ENCODE assay signal across 8 mouse cellular contexts in the genomic region with DNA sequence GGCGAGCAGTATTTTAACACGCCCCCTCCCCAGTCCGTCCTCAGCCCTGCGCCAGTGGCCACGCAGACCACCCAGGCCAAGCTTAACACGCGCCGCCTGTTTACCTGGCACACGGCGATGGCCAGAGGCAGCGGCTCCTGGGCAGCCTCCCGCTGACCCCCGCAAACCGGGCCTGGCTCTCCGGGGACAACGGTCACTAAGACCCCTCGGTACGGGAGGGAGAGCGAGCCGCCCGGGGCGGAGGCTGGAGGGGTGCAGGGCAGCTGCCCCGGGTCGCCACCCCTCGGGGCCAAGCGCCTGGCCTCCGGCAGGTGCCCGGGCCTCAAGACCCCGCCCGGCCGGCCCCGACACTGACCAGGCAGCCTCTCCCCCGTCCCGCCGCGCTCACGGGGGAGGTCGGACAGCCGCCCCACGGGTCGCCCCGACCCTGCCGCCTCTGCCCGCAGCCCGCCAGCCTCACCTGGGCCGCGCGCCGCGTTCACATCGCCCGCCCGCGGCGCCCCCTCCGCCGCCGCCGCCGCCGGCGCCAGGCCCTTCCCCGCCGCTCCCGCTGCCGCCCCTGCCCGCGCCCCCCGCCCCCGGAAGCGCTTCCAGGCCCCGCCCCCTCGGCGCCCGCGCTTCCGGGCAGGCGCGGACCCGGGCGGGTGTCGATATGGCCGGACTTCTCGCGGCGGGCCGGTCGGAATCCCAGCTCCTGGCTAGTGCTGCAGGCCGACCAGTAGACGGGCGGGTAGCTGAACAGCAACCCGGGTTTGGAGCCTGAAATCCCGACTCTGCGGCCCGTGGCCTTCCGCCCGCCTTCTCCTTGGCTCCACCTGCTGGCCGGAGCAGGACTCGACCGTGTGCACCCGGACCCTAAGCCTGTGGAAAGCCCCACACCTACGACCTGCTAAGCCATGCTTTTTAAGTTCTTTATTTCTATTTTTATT. TPM values are rescaled to one million over a fixed set of nuclear protein-coding genes. Genes with fewer than 3 reads are reported as not detected.
DNase-seq lines count a peak whose midpoint lies in the region; ATAC-seq and TF ChIP-seq lines count a peak whose summit lies in the region.

A gene (minus strand): TSS at position 554 of the 929 bp plus-strand sequence.

- peak within 1 kb of the TSS; percentile 84 to 100 (median 99) for H3K4me3 ChIP-seq in CH12.LX (replicated peaks in 1 of 3; ENCODE audit: low read depth in 2 of 3, low read length in 2 of 3, poor library complexity in 1 of 3)
- peak within 1 kb of the TSS; percentile 99 for H3K4me3 ChIP-seq in embryonic facial prominence, embryonic 11.5 days (ENCODE audit: low read depth, low read length)
- H3K4me3 ChIP-seq in heart, embryonic 11.5 days (ENCODE audit: low read depth, low read length), result peak within 1 kb of the TSS; percentile 92
- peak within 1 kb of the TSS; percentile 99 for H3K4me3 ChIP-seq in kidney, embryonic 15.5 days (replicated peaks)
- H3K4me3 ChIP-seq in liver, embryonic 16.5 days (ENCODE audit: low read depth, low read length), result peak within 1 kb of the TSS; percentile 88
- H3K4me3 ChIP-seq in neural tube, embryonic 12.5 days, result peak within 1 kb of the TSS; percentile 100

- peak; percentile 63 for ATAC-seq in embryonic facial prominence, embryonic 11.5 days (replicated peaks; ENCODE audit: insufficient number of reproducible peaks, low FRiP score, low TSS enrichment, low read depth)
- peak; percentile 67 for ATAC-seq in heart, embryonic 11.5 days (replicated peaks; ENCODE audit: insufficient number of reproducible peaks, low FRiP score, low TSS enrichment)
- ATAC-seq in kidney, embryonic 15.5 days (replicated peaks; ENCODE audit: low FRiP score), result peak; percentile 74
- ATAC-seq in liver, embryonic 16.5 days (ENCODE audit: low read depth), result peak; percentile 70
- ATAC-seq in neural tube, embryonic 12.5 days (ENCODE audit: low FRiP score, low read depth), result peak; percentile 73

- TF ChIP-seq CTCF in CH12.LX (conservative IDR thresholded peaks at IDR 0.05 in 1 of 2, IDR thresholded peaks at IDR 0.05 in 1 of 2; ENCODE audit: low read depth in 2 of 2, low read length in 2 of 2), result peak; percentile 59 to 67

- no peak for TF ChIP-seq EP300 in CH12.LX (IDR thresholded peaks at IDR 0.05; ENCODE audit: low read length)

- DNase-seq in CH12.LX (ENCODE audit: extremely low read depth), result peak; percentile 56
- DNase-seq in adrenal gland, postnatal 25 days, result peak; percentile 75
- peak; percentile 79 for DNase-seq in embryonic facial prominence, embryonic 11.5 days (ENCODE audit: low spot score)
- DNase-seq in thymus, postnatal 10 days (ENCODE audit: low spot score in 2 of 2), result peak; percentile 52 to 74

- TF ChIP-seq RAD21 in CH12.LX (IDR thresholded peaks at IDR 0.05; ENCODE audit: low read depth, low read length), result no peak

- H3K4me2 ChIP-seq in CH12.LX (ENCODE audit: insufficient read depth, low read depth, poor library complexity, severe bottlenecking), result peak within 1 kb of the TSS; percentile 97
- H3K4me2 ChIP-seq in embryonic facial prominence, embryonic 11.5 days (ENCODE audit: low read depth, low read length), result peak within 1 kb of the TSS; percentile 87
- peak within 1 kb of the TSS; percentile 92 for H3K4me2 ChIP-seq in heart, embryonic 11.5 days
- peak within 1 kb of the TSS; percentile 89 for H3K4me2 ChIP-seq in kidney, embryonic 15.5 days
- H3K4me2 ChIP-seq in liver, embryonic 16.5 days (ENCODE audit: low read depth, low read length), result peak within 1 kb of the TSS; percentile 74
- H3K4me2 ChIP-seq in neural tube, embryonic 12.5 days (replicated peaks), result peak within 1 kb of the TSS; percentile 93

- WGBS in embryonic facial prominence, embryonic 11.5 days, result under 1% methylated on average over 57 of the region's 102 CpGs
- 1% methylated on average over 74 of the region's 102 CpGs for WGBS in heart, embryonic 11.5 days (ENCODE audit: insufficient replicate concordance)
- WGBS in kidney, embryonic 15.5 days, result under 1% methylated on average over 61 of the region's 102 CpGs
- WGBS in liver, embryonic 16.5 days (ENCODE audit: insufficient replicate concordance), result under 1% methylated on average over 68 of the region's 102 CpGs
- WGBS in neural tube, embryonic 12.5 days, result under 1% methylated on average over 99 of the region's 102 CpGs

- H3K36me3 ChIP-seq in CH12.LX (replicated peaks in 1 of 2; ENCODE audit: control insufficient read depth in 1 of 2, insufficient read depth in 1 of 2, low read length in 1 of 2), result peaks cover 5 to 25% of the 10 kb centered on the region in 2 experiments
- H3K36me3 ChIP-seq in embryonic facial prominence, embryonic 11.5 days (replicated peaks; ENCODE audit: control insufficient read depth, insufficient read depth, low read depth, low read length), result no peaks in the 10 kb centered on the region
- H3K36me3 ChIP-seq in heart, embryonic 11.5 days (ENCODE audit: control insufficient read depth, insufficient read depth, low read length), result no peaks in the 10 kb centered on the region
- H3K36me3 ChIP-seq in kidney, embryonic 15.5 days, result peaks cover 16% of the 10 kb centered on the region
- no peaks in the 10 kb centered on the region; the same call in 1 of the 2 replicates for H3K36me3 ChIP-seq in liver, embryonic 16.5 days (ENCODE audit: control insufficient read depth, insufficient read depth)
- 0 out of 2 replicates have a peak, but pooled peaks cover under 1% of the 10 kb centered on the region for H3K36me3 ChIP-seq in neural tube, embryonic 12.5 days

- dilution Hi-C loops in CH12.LX (cut with MboI; ENCODE audit: extremely low pct_ligation_motif_present, extremely low pct_unique_long_range_greater_than_20kb, low sequenced_read_pairs), result no loop called here

- H3K4me1 ChIP-seq in CH12.LX (ENCODE audit: control insufficient read depth in 1 of 2, insufficient read depth in 2 of 2), result peaks cover 3 to 37% of the 10 kb centered on the region in 2 experiments
- H3K4me1 ChIP-seq in embryonic facial prominence, embryonic 11.5 days (ENCODE audit: control insufficient read depth, insufficient read depth, low read length), result peaks cover 2% of the 10 kb centered on the region; the same call in 1 of the 2 replicates
- peaks cover 15% of the 10 kb centered on the region for H3K4me1 ChIP-seq in heart, embryonic 11.5 days (ENCODE audit: control insufficient read depth, insufficient read depth, low read length)
- H3K4me1 ChIP-seq in kidney, embryonic 15.5 days, result peaks cover 36% of the 10 kb centered on the region
- peaks cover 26% of the 10 kb centered on the region for H3K4me1 ChIP-seq in liver, embryonic 16.5 days (ENCODE audit: control insufficient read depth, low read depth, low read length)
- peaks cover 40% of the 10 kb centered on the region for H3K4me1 ChIP-seq in neural tube, embryonic 12.5 days

- peak; percentile 90 for TF ChIP-seq POLR2A in CH12.LX (IDR thresholded peaks at IDR 0.05; ENCODE audit: low read depth, low read length)

- H3K9ac ChIP-seq in CH12.LX (ENCODE audit: insufficient read depth, low read depth), result peak within 1 kb of the TSS; percentile 95
- peak within 1 kb of the TSS; percentile 92 for H3K9ac ChIP-seq in embryonic facial prominence, embryonic 11.5 days (replicated peaks; ENCODE audit: low read length)
- peak within 1 kb of the TSS; percentile 89 for H3K9ac ChIP-seq in heart, embryonic 11.5 days (ENCODE audit: low read depth, low read length)
- H3K9ac ChIP-seq in kidney, embryonic 15.5 days, result peak within 1 kb of the TSS; percentile 94
- peak within 1 kb of the TSS; percentile 85 for H3K9ac ChIP-seq in liver, embryonic 16.5 days (ENCODE audit: low read depth, low read length)
- peak within 1 kb of the TSS; percentile 97 for H3K9ac ChIP-seq in neural tube, embryonic 12.5 days

- H3K27ac ChIP-seq in CH12.LX (ENCODE audit: insufficient read depth, low read depth), result peak within 1 kb of the TSS; percentile 14; the same call in 1 of the 2 replicates
- H3K27ac ChIP-seq in embryonic facial prominence, embryonic 11.5 days (replicated peaks; ENCODE audit: low read depth, low read length), result peak within 1 kb of the TSS; percentile 56; the same call in 1 of the 2 replicates
- peak within 1 kb of the TSS; percentile 59 for H3K27ac ChIP-seq in heart, embryonic 11.5 days (ENCODE audit: low read depth, low read length)
- peak within 1 kb of the TSS; percentile 87 for H3K27ac ChIP-seq in kidney, embryonic 15.5 days
- H3K27ac ChIP-seq in liver, embryonic 16.5 days (ENCODE audit: low read length), result peak within 1 kb of the TSS; percentile 82
- no peak within 1 kb of the TSS for H3K27ac ChIP-seq in neural tube, embryonic 12.5 days

- H3K79me2 ChIP-seq in CH12.LX (replicated peaks; ENCODE audit: control insufficient read depth, extremely low read depth, insufficient read depth, poor library complexity, severe bottlenecking), result peaks cover 6% of the 10 kb centered on the region; the same call in 1 of the 2 replicates

- in situ Hi-C loops in CH12.LX (cut with MboI; ENCODE audit: low pct_ligation_motif_present, low pct_unique_long_range_greater_than_20kb, low sequenced_read_pairs), result no loop called here

- H3K27me3 ChIP-seq in CH12.LX (replicated peaks), result no peaks in the 10 kb centered on the region
- H3K27me3 ChIP-seq in embryonic facial prominence, embryonic 11.5 days (ENCODE audit: control insufficient read depth, insufficient read depth, low read length), result no peaks in the 10 kb centered on the region
- H3K27me3 ChIP-seq in heart, embryonic 11.5 days (ENCODE audit: control insufficient read depth, insufficient read depth, low read length), result no peaks in the 10 kb centered on the region
- peaks cover 6% of the 10 kb centered on the region; the same call in 1 of the 2 replicates for H3K27me3 ChIP-seq in kidney, embryonic 15.5 days
- H3K27me3 ChIP-seq in liver, embryonic 16.5 days (ENCODE audit: control insufficient read depth, insufficient read depth, low read depth, low read length), result no peaks in the 10 kb centered on the region; the same call in 1 of the 2 replicates
- no peaks in the 10 kb centered on the region for H3K27me3 ChIP-seq in neural tube, embryonic 12.5 days (replicated peaks)

- no peaks in the 10 kb centered on the region for H3K9me3 ChIP-seq in CH12.LX (replicated peaks; ENCODE audit: low read length)
- H3K9me3 ChIP-seq in embryonic facial prominence, embryonic 11.5 days (replicated peaks; ENCODE audit: control insufficient read depth, low read length), result no peaks in the 10 kb centered on the region
- no peaks in the 10 kb centered on the region for H3K9me3 ChIP-seq in heart, embryonic 11.5 days (replicated peaks; ENCODE audit: control insufficient read depth, low read length)
- no peaks in the 10 kb centered on the region for H3K9me3 ChIP-seq in kidney, embryonic 15.5 days (replicated peaks)
- H3K9me3 ChIP-seq in liver, embryonic 16.5 days (replicated peaks; ENCODE audit: control insufficient read depth, low read length), result no peaks in the 10 kb centered on the region
- no peaks in the 10 kb centered on the region for H3K9me3 ChIP-seq in neural tube, embryonic 12.5 days

RNA-seq across cellular contexts. Expression of the gene that starts here (rescaled TPM):
- total RNA-seq in CH12.LX (2012; rRNA removed), result 5.0 TPM in 2 replicates
- 2.0 and 3.4 TPM in 2 replicates for total RNA-seq in CH12.LX (2014; rRNA removed)
- polyA plus RNA-seq in CH12.LX (2012; ENCODE audit: insufficient read length, low read depth), result 4.5 and 5.8 TPM in 2 replicates
- 8.0 and 12.5 TPM in 2 replicates for total RNA-seq in adrenal gland, postnatal 25 days (2021)
- polyA plus RNA-seq in embryonic facial prominence, embryonic 11.5 days (2014; fragmentation: Nextera tagmentation; extraction: Ambion mirVana), result 7.2 and 7.6 TPM in 2 replicates
- polyA plus RNA-seq in heart, embryonic 11.5 days (2014; fragmentation: Nextera tagmentation; extraction: Ambion mirVana), result 4.2 and 6.4 TPM in 2 replicates
- polyA plus RNA-seq in kidney, embryonic 15.5 days (2015; fragmentation: Nextera tagmentation; extraction: Ambion mirVana), result 6.0 and 6.9 TPM in 2 replicates
- 1.8 and 2.0 TPM in 2 replicates for polyA plus RNA-seq in liver, embryonic 16.5 days (2015; fragmentation: Nextera tagmentation; extraction: Ambion mirVana)
- 8.4 and 10.7 TPM in 2 replicates for polyA plus RNA-seq in neural tube, embryonic 12.5 days (2016; fragmentation: Nextera tagmentation; extraction: Ambion mirVana)
